ENCODE assay signal across 22 mouse cellular contexts in the genomic region with DNA sequence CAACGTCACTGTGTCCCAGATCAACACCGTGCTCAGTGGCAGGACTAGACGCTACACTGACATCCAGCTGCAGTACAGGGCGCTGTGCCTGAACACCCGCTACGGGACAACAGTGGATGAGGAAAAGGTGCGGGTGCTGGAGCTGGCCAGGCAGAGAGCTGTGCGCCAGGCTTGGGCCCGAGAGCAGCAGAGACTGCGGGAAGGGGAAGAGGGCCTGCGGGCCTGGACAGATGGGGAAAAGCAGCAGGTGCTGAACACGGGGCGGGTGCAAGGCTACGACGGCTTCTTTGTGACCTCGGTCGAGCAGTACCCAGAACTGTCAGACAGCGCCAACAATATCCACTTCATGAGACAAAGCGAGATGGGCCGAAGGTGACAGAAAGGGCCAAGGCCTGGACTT. TPM values are rescaled to one million over a fixed set of nuclear protein-coding genes. Genes with fewer than 3 reads are reported as not detected.
DNase-seq lines count a peak whose midpoint lies in the region; ATAC-seq and TF ChIP-seq lines count a peak whose summit lies in the region.
"Had no signal": no experiment of that assay in that cellular context is flagged by ENCODE, and none has a peak within 500 bp of the region (broad histone marks: within the 10 kb centered on the region; RNA-seq: fewer than 3 reads in every experiment).

No protein-coding gene starts in this region.

- no peak for TF ChIP-seq CTCF in E14TG2a.4 (conservative IDR thresholded peaks at IDR 0.05; ENCODE audit: low read length)

- ATAC-seq in hindbrain, embryonic 11.5 days (ENCODE audit: low FRiP score), result peak; percentile 10; the same call in 1 of the 2 replicates
- ATAC-seq in hindbrain, embryonic 13.5 days (ENCODE audit: low FRiP score), result no peak
- 0 out of 2 replicates have a peak, but pooled peaks have one; percentile 21 for ATAC-seq in hindbrain, embryonic 16.5 days
- ATAC-seq: inflammation-experienced regulatory T-cells, adult 6 months had no signal

- no peak for DNase-seq in hindbrain, embryonic 11.5 days (ENCODE audit: low spot score)
- DNase-seq in ES-CJ7 (ENCODE audit: low read depth, low spot score), result peak; percentile 21
- no peak for DNase-seq in kidney, postnatal 14 days
- no peak for DNase-seq in layer of hippocampus, postnatal 25 days (ENCODE audit: extremely low spot score in 1 of 2, low spot score in 1 of 2)
- DNase-seq: cerebellum, adult 18-20 months; heart, postnatal 36 days; kidney, adult 18-20 months; layer of hippocampus, adult 9-11 months; liver; lung, postnatal 4 days; right cerebral cortex, postnatal 4 days; thymus, postnatal 25 days had no signal

- H3K27ac ChIP-seq in hindbrain, embryonic 11.5 days (ENCODE audit: low read depth, low read length), result no peak overlapping the region
- H3K27ac ChIP-seq in hindbrain, embryonic 13.5 days, result no peak overlapping the region
- H3K27ac ChIP-seq in hindbrain, embryonic 16.5 days (ENCODE audit: low read depth, low read length), result no peak overlapping the region
- H3K27ac ChIP-seq: heart, embryonic 15.5 days; left cerebral cortex, adult 2 months; limb, embryonic 10.5 days; liver, embryonic 15.5 days; lung, embryonic 15.5 days; neural tube, embryonic 13.5 days had no signal

- H3K4me3 ChIP-seq in hindbrain, embryonic 11.5 days (ENCODE audit: low read depth, low read length), result no peak overlapping the region
- H3K4me3 ChIP-seq in hindbrain, embryonic 13.5 days, result no peak overlapping the region
- H3K4me3 ChIP-seq in E14TG2a.4 (replicated peaks; ENCODE audit: low read length), result peak overlapping the region; percentile 48
- H3K4me3 ChIP-seq in hindbrain, embryonic 16.5 days (ENCODE audit: low read length), result no peak overlapping the region
- H3K4me3 ChIP-seq: heart, embryonic 15.5 days; left cerebral cortex, adult 2 months; limb, embryonic 10.5 days; liver, embryonic 15.5 days; lung, embryonic 15.5 days; neural tube, embryonic 13.5 days had no signal

- H3K4me2 ChIP-seq in hindbrain, embryonic 11.5 days (replicated peaks; ENCODE audit: low read depth, low read length), result no peak overlapping the region
- H3K4me2 ChIP-seq in hindbrain, embryonic 13.5 days, result no peak overlapping the region
- H3K4me2 ChIP-seq in hindbrain, embryonic 16.5 days (ENCODE audit: low read length), result no peak overlapping the region
- H3K4me2 ChIP-seq: heart, embryonic 15.5 days; liver, embryonic 15.5 days; lung, embryonic 15.5 days; neural tube, embryonic 13.5 days had no signal

- WGBS in hindbrain, embryonic 11.5 days, result 79% methylated on average over 20 of the region's 20 CpGs
- 72% methylated on average over 20 of the region's 20 CpGs for WGBS in hindbrain, embryonic 13.5 days
- WGBS in hindbrain, embryonic 16.5 days, result 74% methylated on average over 20 of the region's 20 CpGs

- H3K27me3 ChIP-seq in hindbrain, embryonic 11.5 days (ENCODE audit: control insufficient read depth, insufficient read depth, low read length), result no peaks in the 10 kb centered on the region
- H3K27me3 ChIP-seq in hindbrain, embryonic 13.5 days, result 0 out of 2 replicates have a peak, but pooled peaks cover 10% of the 10 kb centered on the region
- no peaks in the 10 kb centered on the region for H3K27me3 ChIP-seq in E14TG2a.4 (ENCODE audit: insufficient read depth, low read length)
- no peaks in the 10 kb centered on the region for H3K27me3 ChIP-seq in hindbrain, embryonic 16.5 days (replicated peaks; ENCODE audit: control insufficient read depth, insufficient read depth, low read length)
- H3K27me3 ChIP-seq: liver, embryonic 15.5 days; lung, embryonic 15.5 days; neural tube, embryonic 13.5 days had no signal

- H3K9me3 ChIP-seq in hindbrain, embryonic 11.5 days (ENCODE audit: control insufficient read depth, low read length), result no peaks in the 10 kb centered on the region
- no peaks in the 10 kb centered on the region for H3K9me3 ChIP-seq in hindbrain, embryonic 13.5 days
- H3K9me3 ChIP-seq in E14TG2a.4 (ENCODE audit: low read length), result no peaks in the 10 kb centered on the region
- no peaks in the 10 kb centered on the region for H3K9me3 ChIP-seq in hindbrain, embryonic 16.5 days (ENCODE audit: control insufficient read depth, low read length)
- H3K9me3 ChIP-seq: heart, embryonic 15.5 days; limb, embryonic 10.5 days; liver, embryonic 15.5 days; lung, embryonic 15.5 days; neural tube, embryonic 13.5 days had no signal

- H3K9ac ChIP-seq in hindbrain, embryonic 11.5 days (ENCODE audit: low read depth, low read length), result no peak overlapping the region
- H3K9ac ChIP-seq in hindbrain, embryonic 13.5 days, result no peak overlapping the region
- no peak overlapping the region for H3K9ac ChIP-seq in hindbrain, embryonic 16.5 days (ENCODE audit: low read depth, low read length)
- H3K9ac ChIP-seq: heart, embryonic 15.5 days; liver, embryonic 15.5 days; lung, embryonic 15.5 days; neural tube, embryonic 13.5 days had no signal

- no peaks in the 10 kb centered on the region for H3K36me3 ChIP-seq in hindbrain, embryonic 11.5 days (ENCODE audit: control insufficient read depth, insufficient read depth, low read length)
- H3K36me3 ChIP-seq in hindbrain, embryonic 13.5 days, result peaks cover 10% of the 10 kb centered on the region
- peaks cover 6% of the 10 kb centered on the region for H3K36me3 ChIP-seq in E14TG2a.4 (ENCODE audit: insufficient read depth, low read length)
- no peaks in the 10 kb centered on the region for H3K36me3 ChIP-seq in hindbrain, embryonic 16.5 days (ENCODE audit: control insufficient read depth, insufficient read depth, low read length)
- H3K36me3 ChIP-seq: heart, embryonic 15.5 days; liver, embryonic 15.5 days had no signal

- peaks cover 4% of the 10 kb centered on the region; the same call in 1 of the 2 replicates for H3K4me1 ChIP-seq in hindbrain, embryonic 11.5 days (replicated peaks; ENCODE audit: control insufficient read depth, insufficient read depth, low read length)
- peaks cover 57% of the 10 kb centered on the region for H3K4me1 ChIP-seq in hindbrain, embryonic 13.5 days (replicated peaks)
- peaks cover 70% of the 10 kb centered on the region for H3K4me1 ChIP-seq in E14TG2a.4 (replicated peaks; ENCODE audit: low read depth, low read length)
- H3K4me1 ChIP-seq in hindbrain, embryonic 16.5 days (ENCODE audit: control insufficient read depth, insufficient read depth, low read depth, low read length), result no peaks in the 10 kb centered on the region
- H3K4me1 ChIP-seq: heart, embryonic 15.5 days; liver, embryonic 15.5 days had no signal

RNA-seq across cellular contexts. Expression of a gene that starts 45.1 kb away (rescaled TPM):
- polyA plus RNA-seq in hindbrain, embryonic 11.5 days (2014; fragmentation: Nextera tagmentation; extraction: Ambion mirVana), result 22.1 and 23.4 TPM in 2 replicates
- polyA plus RNA-seq in hindbrain, embryonic 13.5 days (2015; fragmentation: Nextera tagmentation; extraction: Ambion mirVana), result 17.5 and 17.6 TPM in 2 replicates
- 16.6 and 16.9 TPM in 2 replicates for polyA plus RNA-seq in hindbrain, embryonic 16.5 days (2015; fragmentation: Nextera tagmentation; extraction: Ambion mirVana)
- total RNA-seq in layer of hippocampus, postnatal 25 days (2021), result 10 to 100 TPM; 15.5 to 20.9 TPM
